Mouse (Mus musculus) forebrain, postnatal 0 days (tissue): ENCODE results near the gene Stpg3. TPM values are rescaled to one million over a fixed set of nuclear protein-coding genes. Genes with fewer than 3 reads are reported as not detected.
A peak's percentile ranks its signal among the peaks of the same experiment; 100 is the strongest.

ENCODE experiments used
- ATAC-seq: fragments of 200-750 bp; cut with Nextera tagmentation; 2 replicates; pipeline ENCODE4 v1.8.0; 2017; ENCODE audit warnings: mild to moderate bottlenecking, moderate library complexity
- DNase-seq: peaks from one replicate; pipeline ENCODE4 v3.0.0-alpha.2; 2015
- H3K27ac ChIP-seq: fragments of 300-500 bp; sonication (generic); 2 replicates; pipeline ENCODE4 v1.5.1; 2014; ENCODE audit warnings: low read depth, mild to moderate bottlenecking, antibody characterized with exemption, low read length, moderate library complexity, mixed read lengths
- H3K27me3 ChIP-seq: fragments of 300-500 bp; sonication (generic); 2 replicates; pipeline ENCODE4 v1.6.1; 2014; ENCODE audit warnings: mild to moderate bottlenecking, low read length, mixed read lengths; ENCODE audit not compliant: insufficient read depth
- H3K36me3 ChIP-seq: fragments of 300-500 bp; sonication (generic); 2 replicates; pipeline ENCODE4 v1.6.1; 2014; ENCODE audit warnings: mild to moderate bottlenecking, moderate library complexity; ENCODE audit not compliant: insufficient read depth
- H3K4me1 ChIP-seq: fragments of 300-500 bp; sonication (generic); 2 replicates; pipeline ENCODE4 v1.6.1; 2014; ENCODE audit warnings: antibody characterized with exemption; ENCODE audit not compliant: insufficient read depth
- H3K4me2 ChIP-seq: fragments of 300-500 bp; sonication (generic); 2 replicates; pipeline ENCODE4 v1.6.1; 2014; ENCODE audit warnings: low read depth, mild to moderate bottlenecking, moderate library complexity
- H3K4me3 ChIP-seq: fragments of 300-500 bp; sonication (generic); 2 replicates; pipeline ENCODE4 v1.5.1; 2014; ENCODE audit warnings: low read depth, low read length, mixed read lengths
- H3K9ac ChIP-seq: fragments of 300-500 bp; sonication (generic); 2 replicates; pipeline ENCODE4 v1.6.1; 2014; ENCODE audit warnings: mild to moderate bottlenecking
- H3K9me3 ChIP-seq: fragments of 300-500 bp; sonication (generic); 2 replicates; pipeline ENCODE4 v1.6.1; 2016; ENCODE audit warnings: low read length
- CTCF ChIP-seq: sonication (generic); IDR thresholded peaks from 2 replicates; pipeline ENCODE4 v1.5.1; 2016; ENCODE audit warnings: antibody characterized with exemption, control low read depth, low read depth
- WGBS: fragments of 180-500 bp; shearing (Covaris S2); extraction: QIAGEN DNeasy Blood & Tissue Kit; methylation state at CpG from one replicate; pipeline ENCODE4 v1.1.7; 2014; 5-methylcytosine and 5-hydroxymethylcytosine counted together
- polyA plus RNA-seq: library from polyadenylated mRNA; unstranded; fragments of >200 nt; fragmentation: Nextera tagmentation; extraction: Ambion mirVana; gene quantifications from 2 replicates; pipeline ENCODE4 v1.2.1, GENCODE M21; 2015
- total RNA-seq: library from RNA; depleted of rRNA; stranded (reverse); fragments of >200 nt; gene quantifications from 2 replicates; pipeline ENCODE4 v1.2.3, GENCODE M21; 2014

Gene Stpg3
- total and polyA plus RNA-seq, 2 experiments from 2014 or later = not detected

DNA sequence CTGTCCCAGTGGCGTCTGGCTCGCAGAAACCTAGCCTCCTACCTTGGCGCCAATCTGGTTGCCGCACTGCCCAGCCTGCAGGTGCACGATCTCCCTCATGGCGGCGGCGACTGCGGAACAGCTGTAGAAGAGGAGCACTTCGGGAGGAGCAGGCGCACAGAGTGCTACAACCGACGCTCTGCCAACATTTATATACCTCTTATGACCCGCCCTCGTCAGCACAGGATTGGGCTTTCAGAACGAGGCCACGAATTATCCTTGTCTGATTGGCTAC, 10.0 kb upstream of the Stpg3 start, which contains the start of gene Tubb4b:
Gene Tubb4b, minus strand, starts transcription at position 211 of the 274 bp plus-strand sequence.
- TF ChIP-seq CTCF = peak; percentile 60
- Histone ChIP-seq H3K27ac (peak within 1 kb of the TSS; percentile 96), H3K4me2 (peak within 1 kb of the TSS; percentile 78), H3K4me3 (peak within 1 kb of the TSS; percentile 88), H3K9me3 (no peaks in the 10 kb centered on the region), H3K36me3 (no peaks in the 10 kb centered on the region), H3K9ac (peak within 1 kb of the TSS; percentile 86), H3K27me3 (no peaks in the 10 kb centered on the region), H3K4me1 (peaks cover 18% of the 10 kb centered on the region; the same call in 1 of the 2 replicates)
- DNase-seq = no peak
- no peak for ATAC-seq
- WGBS = 3% methylated on average over 17 of the region's 17 CpGs

DNA sequence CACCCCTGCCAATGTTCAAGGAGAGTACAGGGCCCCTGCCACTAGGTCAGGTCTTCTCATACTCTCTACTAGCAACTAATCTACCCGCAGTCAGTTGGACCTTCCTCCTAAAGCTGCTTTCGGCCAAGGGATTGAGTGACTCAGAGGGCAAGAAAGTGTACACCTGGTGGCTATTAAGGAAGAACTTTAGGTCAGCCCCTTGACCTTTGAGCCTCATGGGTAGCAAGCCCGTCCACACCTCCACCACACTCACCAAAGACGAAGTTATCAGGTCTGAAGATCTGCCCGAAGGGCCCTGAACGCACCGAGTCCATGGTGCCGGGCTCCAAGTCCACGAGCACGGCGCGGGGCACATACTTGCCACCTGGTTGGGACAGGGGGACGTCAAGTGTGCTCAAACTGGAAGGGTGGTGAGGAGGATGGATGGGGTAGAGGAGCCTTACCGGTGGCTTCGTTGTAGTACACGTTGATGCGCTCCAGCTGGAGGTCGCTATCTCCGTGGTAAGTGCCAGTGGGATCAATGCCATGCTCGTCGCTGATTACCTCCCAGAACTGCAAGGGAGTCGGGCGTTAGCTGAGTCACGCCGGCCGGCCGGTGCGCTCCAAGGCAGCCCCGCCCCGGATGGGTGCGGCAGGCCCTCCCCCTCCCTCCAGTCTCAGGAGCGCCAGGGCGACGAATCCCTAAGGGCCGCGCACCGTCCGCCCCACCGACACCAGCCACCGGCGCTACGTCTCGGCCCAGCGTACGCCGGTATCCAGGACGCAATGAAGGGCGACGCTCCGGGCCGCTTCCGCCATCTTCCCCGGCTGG, 9.4 kb upstream of the Stpg3 start:
- no peaks in the 10 kb centered on the region for H3K36me3 ChIP-seq
- H3K9me3 ChIP-seq = no peaks in the 10 kb centered on the region
- ATAC-seq = peak; percentile 7
- WGBS = 3% methylated on average over 53 of the region's 53 CpGs
- H3K9ac ChIP-seq = peak overlapping the region; percentile 86
- H3K4me2 ChIP-seq = peak overlapping the region; percentile 78
- no peak for TF ChIP-seq CTCF
- H3K4me1 ChIP-seq = peaks cover 15% of the 10 kb centered on the region; the same call in 1 of the 2 replicates
- peak overlapping the region; percentile 88 for H3K4me3 ChIP-seq
- DNase-seq = no peak
- no peaks in the 10 kb centered on the region for H3K27me3 ChIP-seq
- peak overlapping the region; percentile 92 for H3K27ac ChIP-seq

DNA sequence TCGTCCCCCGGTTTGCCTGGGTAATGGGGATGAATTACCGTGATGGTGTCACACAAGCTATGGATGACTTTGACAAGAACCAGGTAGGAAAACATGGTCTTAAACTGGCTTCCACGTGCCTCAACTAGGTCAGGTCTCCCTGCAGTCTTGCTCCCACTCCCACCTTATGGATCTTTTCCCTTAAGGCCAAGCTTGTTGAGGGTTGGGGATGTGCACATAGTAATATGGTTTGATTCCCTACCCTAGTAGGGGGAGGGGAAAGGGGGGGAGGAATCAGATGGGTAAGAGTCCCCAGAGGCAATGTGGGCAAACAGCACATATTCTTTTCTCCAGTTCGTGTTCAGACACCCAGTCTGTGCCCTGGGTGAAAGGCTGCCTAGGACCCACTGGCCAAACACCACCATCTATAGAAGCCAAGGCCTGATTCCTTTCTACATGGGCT, 6.9 kb upstream of the Stpg3 start:
- H3K4me1 ChIP-seq = 0 out of 2 replicates have a peak, but pooled peaks cover 11% of the 10 kb centered on the region
- TF ChIP-seq CTCF = no peak
- no peaks in the 10 kb centered on the region for H3K27me3 ChIP-seq
- H3K4me2 ChIP-seq = no peak overlapping the region
- H3K4me3 ChIP-seq = no peak overlapping the region
- no peak overlapping the region for H3K9ac ChIP-seq
- no peaks in the 10 kb centered on the region for H3K9me3 ChIP-seq
- DNase-seq (no peak), ATAC-seq (no peak)
- H3K36me3 ChIP-seq = no peaks in the 10 kb centered on the region
- no peak overlapping the region for H3K27ac ChIP-seq
- 73% methylated on average over 5 of the region's 5 CpGs for WGBS

DNA sequence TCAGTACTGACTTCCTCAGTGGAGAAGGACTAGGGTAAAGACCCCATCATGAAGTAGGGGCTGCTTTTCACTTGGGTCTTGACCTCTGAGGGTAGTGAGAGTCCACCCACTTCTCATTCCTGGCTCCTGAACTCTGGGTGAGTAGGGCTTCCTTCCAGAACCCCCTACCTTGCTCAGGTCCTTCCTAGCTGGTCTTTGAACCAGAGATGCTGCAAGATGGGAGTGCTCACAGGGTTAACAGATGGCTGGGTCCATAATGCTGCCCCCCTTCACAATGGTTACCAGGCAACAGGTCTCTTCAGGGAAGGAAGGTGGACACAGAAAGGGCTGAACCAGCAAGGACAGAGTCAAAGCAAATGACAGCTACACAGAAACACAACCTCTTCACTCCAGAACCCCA, 4.0 kb upstream of the Stpg3 start, which contains the start of gene Fam166a:
Gene Fam166a, plus strand, starts transcription at position 301 of the 400 bp plus-strand sequence.
- no peak within 1 kb of the TSS for H3K9ac ChIP-seq
- H3K36me3 ChIP-seq = no peaks in the 10 kb centered on the region
- ATAC-seq (no peak), DNase-seq (no peak)
- H3K4me2 ChIP-seq = no peak within 1 kb of the TSS
- no peak for TF ChIP-seq CTCF
- 0 out of 2 replicates have a peak, but pooled peaks cover 3% of the 10 kb centered on the region for H3K4me1 ChIP-seq
- no peaks in the 10 kb centered on the region for H3K9me3 ChIP-seq
- no peaks in the 10 kb centered on the region for H3K27me3 ChIP-seq
- no peak within 1 kb of the TSS for H3K27ac ChIP-seq
- no peak within 1 kb of the TSS for H3K4me3 ChIP-seq

DNA sequence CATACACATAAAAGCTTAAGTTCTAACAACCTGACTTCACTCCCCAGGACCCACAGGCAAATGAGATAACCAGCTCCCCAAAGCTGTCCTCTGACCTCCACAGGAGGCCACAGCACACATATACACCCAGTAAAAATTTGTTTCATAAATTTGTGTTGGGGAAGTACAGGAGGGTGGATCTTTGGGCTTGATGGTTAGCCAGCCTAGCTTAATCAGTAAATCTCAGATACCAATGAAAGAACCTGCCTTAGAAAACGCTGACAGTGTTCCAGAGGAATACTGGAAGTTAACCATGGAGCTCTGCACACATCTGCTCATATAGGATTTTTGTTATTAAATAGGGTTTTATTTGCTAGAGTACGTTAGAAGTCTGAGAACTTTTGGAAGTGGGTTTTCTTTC, 3.2 kb upstream of the Stpg3 start:
- no peak overlapping the region for H3K4me3 ChIP-seq
- H3K4me2 ChIP-seq = no peak overlapping the region
- no peaks in the 10 kb centered on the region for H3K27me3 ChIP-seq
- no peak for TF ChIP-seq CTCF
- DNase-seq (no peak), ATAC-seq (no peak)
- no peak overlapping the region for H3K27ac ChIP-seq
- no peaks in the 10 kb centered on the region for H3K9me3 ChIP-seq
- H3K9ac ChIP-seq = no peak overlapping the region
- 58% methylated on average over 2 of the region's 2 CpGs for WGBS
- H3K36me3 ChIP-seq = no peaks in the 10 kb centered on the region
- no peaks in the 10 kb centered on the region for H3K4me1 ChIP-seq

DNA sequence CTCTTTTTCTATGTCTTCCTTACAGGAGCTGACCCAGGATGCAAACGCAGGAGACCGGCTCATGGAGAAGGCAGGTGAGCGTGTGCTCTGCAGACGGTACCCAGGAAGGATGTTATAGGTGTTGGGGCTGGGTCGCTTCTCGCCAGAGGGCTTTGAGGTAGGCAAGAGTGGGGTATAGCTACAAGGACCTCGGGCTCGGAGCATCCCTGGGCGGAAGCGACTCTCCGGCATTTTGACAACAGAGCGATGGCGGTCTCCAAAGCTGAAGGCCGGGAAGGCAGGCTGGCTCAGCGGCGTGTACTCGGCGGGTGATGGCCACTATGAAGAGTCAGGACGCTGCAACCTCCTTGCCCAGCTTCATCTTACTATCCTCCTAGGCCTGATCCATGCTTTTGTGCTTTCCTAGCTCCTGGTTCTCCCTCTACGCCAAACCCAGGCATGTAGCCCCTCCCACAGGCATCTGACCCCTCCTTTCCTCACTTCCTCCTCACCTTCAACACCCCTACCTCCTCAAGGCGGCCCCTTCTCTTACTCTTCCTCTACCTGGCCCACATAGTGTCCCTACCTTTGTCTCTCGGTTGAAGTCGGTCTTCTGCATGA, 1.1 kb downstream of the Stpg3 start:
- Histone ChIP-seq H3K27ac (no peak overlapping the region), H3K36me3 (0 out of 2 replicates have a peak, but pooled peaks cover 1% of the 10 kb centered on the region), H3K4me2 (no peak overlapping the region), H3K4me1 (peaks cover 17% of the 10 kb centered on the region), H3K27me3 (no peaks in the 10 kb centered on the region), H3K9me3 (no peaks in the 10 kb centered on the region), H3K4me3 (no peak overlapping the region), H3K9ac (no peak overlapping the region)
- TF ChIP-seq CTCF = no peak
- WGBS = 72% methylated on average over 23 of the region's 23 CpGs
- no peak for ATAC-seq
- DNase-seq = no peak

DNA sequence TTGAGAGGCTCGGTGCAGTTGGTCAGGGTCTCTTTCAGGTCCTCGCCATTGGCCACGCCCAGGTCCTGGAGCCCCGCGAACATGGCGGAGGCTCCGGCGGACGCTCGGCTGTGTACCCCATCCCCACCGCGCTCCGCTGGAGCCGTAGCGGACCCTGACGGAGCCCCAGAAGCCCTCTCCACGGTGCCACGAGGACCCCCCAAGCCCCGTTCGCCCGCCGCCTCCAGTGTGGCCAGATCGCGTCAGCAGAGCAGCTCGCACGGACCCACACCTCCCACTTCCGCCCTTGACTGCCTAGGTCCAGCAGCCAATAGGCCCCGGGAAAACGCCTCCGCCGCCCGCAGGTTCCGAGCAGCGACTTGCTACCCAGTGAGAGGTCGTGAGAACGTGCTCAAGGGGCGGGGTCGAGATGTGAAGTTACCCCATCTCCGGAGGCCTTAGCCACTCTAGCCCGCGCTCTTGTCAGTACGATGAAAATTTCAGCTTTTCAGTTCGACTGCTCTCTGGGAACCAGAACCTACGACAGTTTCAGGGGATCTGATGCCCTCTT, 3.2 kb downstream of the Stpg3 start, which contains the start of gene Nelfb:
Gene Nelfb, minus strand, starts transcription at position 369 of the 550 bp plus-strand sequence.
- TF ChIP-seq CTCF = 0 out of 2 replicates have a peak, but pooled peaks have one; percentile 2
- H3K4me2 ChIP-seq = peak within 1 kb of the TSS; percentile 85
- H3K9me3 ChIP-seq = no peaks in the 10 kb centered on the region
- H3K4me3 ChIP-seq = peak within 1 kb of the TSS; percentile 91
- peak; percentile 96 for ATAC-seq
- H3K27me3 ChIP-seq = no peaks in the 10 kb centered on the region
- 3% methylated on average over 44 of the region's 44 CpGs for WGBS
- H3K9ac ChIP-seq = peak within 1 kb of the TSS; percentile 90
- H3K36me3 ChIP-seq = peaks cover 16% of the 10 kb centered on the region
- DNase-seq = peak; percentile 85
- H3K4me1 ChIP-seq = peaks cover 17% of the 10 kb centered on the region
- peak within 1 kb of the TSS; percentile 88 for H3K27ac ChIP-seq
